Mouse (Mus musculus): Measurements from ENCODE around the gene Lcp2. TPM values are rescaled to one million over a fixed set of nuclear protein-coding genes. Genes with fewer than 3 reads are reported as not detected.

Gene Lcp2
- total RNA-seq, 2 experiments from 2014 or later: 3.5 to 3.8 TPM

- no peak for DNase-seq (ENCODE audit: extremely low spot score in 1 of 2, low spot score in 2 of 2)
- intact Hi-C loops (cut with DNase I): loop anchor here (2.0 to 10.0 kb wide), 2 partner anchors 70 to 348 kb away; no protein-coding TSS in a partner anchor
- TF ChIP-seq CTCF (IDR thresholded peaks at IDR 0.05): no peak
- H3K27ac ChIP-seq: no peak overlapping the region
- H3K4me3 ChIP-seq: no peak overlapping the region
Observed at GRCm38 (mm10) chr11:34072309-34072708, 25.6 kb downstream of the Lcp2 start.

- no peak overlapping the region for H3K27ac ChIP-seq
- peak; percentile 82 for TF ChIP-seq CTCF (IDR thresholded peaks at IDR 0.05)
- peak; percentile 35 to 58 for DNase-seq (ENCODE audit: extremely low spot score in 1 of 2, low spot score in 2 of 2)
- no peak overlapping the region for H3K4me3 ChIP-seq
- intact Hi-C loops (cut with DNase I): loop anchor here (2.0 to 10.0 kb wide), 2 partner anchors 71 to 349 kb away; no protein-coding TSS in a partner anchor
Observed at GRCm38 (mm10) chr11:34073776-34074175, 27.1 kb downstream of the Lcp2 start.

- no peak for TF ChIP-seq CTCF (IDR thresholded peaks at IDR 0.05)
- no peak overlapping the region for H3K27ac ChIP-seq
- no peak overlapping the region for H3K4me3 ChIP-seq
- intact Hi-C loops (cut with DNase I): loop anchor here (10.0 kb wide), 1 partner anchor 353 kb away; no protein-coding TSS in a partner anchor
- DNase-seq (ENCODE audit: extremely low spot score in 1 of 2, low spot score in 2 of 2): no peak
Observed at GRCm38 (mm10) chr11:34077870-34078269, 31.1 kb downstream of the Lcp2 start.

- intact Hi-C loops (cut with DNase I): loop anchor here (10.0 kb wide), 1 partner anchor 354 kb away; no protein-coding TSS in a partner anchor
- no peak for TF ChIP-seq CTCF (IDR thresholded peaks at IDR 0.05)
Observed at GRCm38 (mm10) chr11:34078581-34078980, 31.9 kb downstream of the Lcp2 start.

GRCm38 (mm10) chr11:34079542-34080464 lies 33.1 kb downstream of the Lcp2 start:
- no peak for DNase-seq (ENCODE audit: extremely low spot score in 1 of 2, low spot score in 2 of 2)
- no peak for TF ChIP-seq CTCF (IDR thresholded peaks at IDR 0.05)
- intact Hi-C loops (cut with DNase I): loop anchor here (10.0 kb wide), 1 partner anchor 355 kb away; no protein-coding TSS in a partner anchor
- Histone ChIP-seq H3K4me3 (no peak overlapping the region), H3K27ac (no peak overlapping the region)

More at GRCm38 (mm10) chr11:34078581-34078980, 31.9 kb downstream of the Lcp2 start:
- DNase-seq (ENCODE audit: extremely low spot score in 1 of 2, low spot score in 2 of 2): no peak
- Histone ChIP-seq H3K27ac (no peak overlapping the region), H3K4me3 (no peak overlapping the region)

GRCm38 (mm10) chr11:34083795-34084194 lies 37.1 kb downstream of the Lcp2 start:
- Histone ChIP-seq H3K27ac (no peak overlapping the region), H3K4me3 (no peak overlapping the region)
- no peak for TF ChIP-seq CTCF (IDR thresholded peaks at IDR 0.05)
- no peak for DNase-seq (ENCODE audit: extremely low spot score in 1 of 2, low spot score in 2 of 2)
- intact Hi-C loops (cut with DNase I): no loop called here

GRCm38 (mm10) chr11:34084639-34085038 lies 37.9 kb downstream of the Lcp2 start:
- no peak overlapping the region for H3K4me3 ChIP-seq
- no peak overlapping the region for H3K27ac ChIP-seq
- intact Hi-C loops (cut with DNase I): no loop called here
- DNase-seq (ENCODE audit: extremely low spot score in 1 of 2, low spot score in 2 of 2): no peak
- no peak for TF ChIP-seq CTCF (IDR thresholded peaks at IDR 0.05)

- Histone ChIP-seq H3K4me3 (no peak overlapping the region), H3K27ac (no peak overlapping the region)
- intact Hi-C loops (cut with DNase I): no loop called here
- TF ChIP-seq CTCF (IDR thresholded peaks at IDR 0.05): no peak
- no peak for DNase-seq (ENCODE audit: extremely low spot score in 1 of 2, low spot score in 2 of 2)
Observed at GRCm38 (mm10) chr11:34086164-34086751, 39.5 kb downstream of the Lcp2 start.

GRCm38 (mm10) chr11:34087064-34087463 lies 40.3 kb downstream of the Lcp2 start:
- DNase-seq (ENCODE audit: extremely low spot score in 1 of 2, low spot score in 2 of 2): no peak
- Histone ChIP-seq H3K27ac (no peak overlapping the region), H3K4me3 (no peak overlapping the region)
- intact Hi-C loops (cut with DNase I): no loop called here
- TF ChIP-seq CTCF (IDR thresholded peaks at IDR 0.05): peak; percentile 0; the same call in 1 of the 2 replicates

GRCm38 (mm10) chr11:34098422-34098821 lies 51.7 kb downstream of the Lcp2 start, which contains the start of gene 4930469K13Rik:
Gene 4930469K13Rik, minus strand, starts transcription at chr11:34098554.
- intact Hi-C loops (cut with DNase I): no loop called here
- no peak within 1 kb of the TSS for H3K4me3 ChIP-seq
- TF ChIP-seq CTCF (IDR thresholded peaks at IDR 0.05): no peak
- no peak for DNase-seq (ENCODE audit: extremely low spot score in 1 of 2, low spot score in 2 of 2)
- no peak within 1 kb of the TSS for H3K27ac ChIP-seq

- TF ChIP-seq CTCF (IDR thresholded peaks at IDR 0.05): no peak
- intact Hi-C loops (cut with DNase I): no loop called here
- DNase-seq (ENCODE audit: extremely low spot score in 1 of 2, low spot score in 2 of 2): no peak
- H3K4me3 ChIP-seq: no peak overlapping the region
- no peak overlapping the region for H3K27ac ChIP-seq
Observed at GRCm38 (mm10) chr11:34101827-34102226, 55.1 kb downstream of the Lcp2 start.

GRCm38 (mm10) chr11:34104919-34105318 lies 58.2 kb downstream of the Lcp2 start:
- no peak for DNase-seq (ENCODE audit: extremely low spot score in 1 of 2, low spot score in 2 of 2)
- Histone ChIP-seq H3K27ac (no peak overlapping the region), H3K4me3 (no peak overlapping the region)
- TF ChIP-seq CTCF (IDR thresholded peaks at IDR 0.05): no peak
- intact Hi-C loops (cut with DNase I): no loop called here

All from left cerebral cortex, adult 2 months (tissue).